Mouse (Mus musculus) right cerebral cortex, adult 18-20 months (tissue): ENCODE measurements at regions not wholly inside any gene's neighbourhood (a gene's known extent, or its start where the extent isn't known, plus 50 kb on each side); places are given as distances from the start of the nearest gene placed in this dataset.
A peak's percentile ranks its signal among the peaks of the same experiment; 100 is the strongest.
"Not testable (repeated sequence)": the region's sequence is repeated elsewhere in the genome, so short reads cannot be mapped to it uniquely, and the experiment has no call there.

Experiments used
- DNase-seq: peaks from one replicate; pipeline ENCODE4 v3.0.0; 2022; ENCODE audit warnings: mixed read lengths

- no peak for DNase-seq
Measured at GRCm38 (mm10) chr7:70300516-70300915, 66.0 kb downstream of the Nr2f2 start.

DNA sequence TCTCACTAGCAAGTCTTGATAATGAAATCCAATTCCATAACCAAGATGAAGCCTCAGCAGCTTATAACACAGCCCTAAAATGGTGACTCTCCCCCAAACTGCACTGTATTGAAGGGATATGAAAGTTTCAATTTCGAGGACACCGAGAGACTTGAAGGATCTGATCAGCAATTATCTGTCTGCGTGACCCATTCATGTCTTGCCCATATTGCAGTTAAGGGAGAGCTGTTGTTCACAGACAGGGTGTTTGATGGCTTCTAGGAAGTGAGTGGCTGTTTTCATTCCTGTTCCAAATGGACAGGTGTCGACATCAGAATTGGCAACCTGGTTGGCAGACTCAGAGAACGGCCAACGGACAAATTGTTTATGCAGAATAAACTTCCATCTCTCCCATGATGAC is 75.1 kb downstream of the Nr2f2 start:
- no peak for DNase-seq

- no peak for DNase-seq
Measured at GRCm38 (mm10) chr7:70290733-70291320, 75.7 kb downstream of the Nr2f2 start.

DNA sequence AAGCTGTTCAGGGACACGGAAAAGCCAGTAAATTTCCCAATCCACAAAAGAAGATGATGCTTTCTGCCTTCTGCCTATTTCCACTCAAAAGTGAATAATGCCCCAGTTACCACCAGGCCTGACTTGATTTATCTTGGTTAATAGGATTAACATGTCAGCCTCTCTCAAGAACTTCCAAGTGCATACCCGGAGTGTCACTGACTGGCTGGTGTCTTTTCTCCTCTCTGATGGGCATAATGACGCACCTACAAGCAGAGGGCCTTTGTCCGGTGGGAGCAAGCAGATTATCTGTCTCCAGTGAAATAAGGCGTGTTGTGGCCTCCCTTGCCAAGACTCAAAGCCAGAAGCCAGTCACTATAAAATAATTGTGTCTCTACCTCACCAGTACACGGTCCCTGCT is 76.3 kb downstream of the Nr2f2 start:
- no peak for DNase-seq

DNA sequence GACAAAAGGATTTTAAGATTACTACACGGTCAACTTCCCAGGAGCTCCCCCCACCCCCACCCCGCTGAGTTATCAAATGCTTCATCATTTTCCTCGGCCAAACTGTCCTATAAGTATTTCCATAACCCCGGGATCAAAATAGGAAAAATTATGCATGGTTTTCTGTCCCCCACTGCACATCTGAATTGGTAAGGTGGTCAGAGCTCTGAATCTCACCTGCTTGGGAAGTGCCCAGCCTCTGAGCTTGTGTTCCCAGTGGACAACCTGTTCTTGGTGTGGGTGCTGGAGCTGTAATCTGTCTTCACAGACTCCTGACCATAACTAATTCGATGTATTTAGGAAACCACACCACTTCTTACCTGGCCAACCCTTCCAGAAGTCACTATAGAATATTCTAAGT is 77.9 kb downstream of the Nr2f2 start:
- DNase-seq = no peak

GRCm38 (mm10) chr7:70287891-70288421 is 78.6 kb downstream of the Nr2f2 start:
- no peak for DNase-seq

- DNase-seq = no peak
Measured at GRCm38 (mm10) chr7:70286836-70287355, 79.6 kb downstream of the Nr2f2 start.

DNA sequence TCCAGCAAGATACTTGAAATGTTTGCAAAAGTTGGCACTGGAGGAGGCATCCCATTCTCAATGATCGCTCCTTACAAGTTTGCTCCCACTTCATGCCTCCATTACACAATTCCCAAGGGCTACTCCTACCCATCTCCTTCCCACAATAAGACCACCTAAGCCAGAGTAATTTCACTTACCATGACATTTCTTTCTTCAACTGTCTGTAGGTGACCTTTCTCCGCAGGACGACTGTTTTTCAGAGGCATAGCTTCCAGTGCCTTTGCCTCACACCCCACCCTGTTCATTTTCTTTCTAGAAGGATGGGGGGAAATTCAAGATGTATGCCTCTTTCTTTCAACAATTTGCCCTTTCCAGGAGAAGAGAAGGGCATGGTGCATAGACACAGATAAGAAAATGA is 81.2 kb downstream of the Nr2f2 start:
- no peak for DNase-seq

DNA sequence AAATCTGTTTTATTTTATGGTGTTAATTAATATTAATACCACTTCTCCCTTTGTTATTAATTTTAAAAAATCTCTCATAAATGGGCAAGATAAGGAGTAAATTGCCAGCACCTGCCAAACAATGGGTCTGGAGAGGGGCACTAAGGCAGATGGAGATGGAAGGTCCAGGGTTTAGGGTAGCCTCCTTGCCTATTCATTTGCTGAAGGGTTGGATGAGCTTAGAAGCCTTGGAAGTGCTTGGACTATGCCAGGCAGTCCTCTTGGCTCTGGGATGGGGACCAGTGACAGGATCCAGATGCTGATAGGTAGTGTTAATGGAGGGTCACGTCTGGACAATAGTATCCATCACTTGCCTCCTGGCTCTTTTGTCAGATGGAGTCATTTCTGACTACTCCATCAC is 82.7 kb downstream of the Nr2f2 start:
- no peak for DNase-seq

DNA sequence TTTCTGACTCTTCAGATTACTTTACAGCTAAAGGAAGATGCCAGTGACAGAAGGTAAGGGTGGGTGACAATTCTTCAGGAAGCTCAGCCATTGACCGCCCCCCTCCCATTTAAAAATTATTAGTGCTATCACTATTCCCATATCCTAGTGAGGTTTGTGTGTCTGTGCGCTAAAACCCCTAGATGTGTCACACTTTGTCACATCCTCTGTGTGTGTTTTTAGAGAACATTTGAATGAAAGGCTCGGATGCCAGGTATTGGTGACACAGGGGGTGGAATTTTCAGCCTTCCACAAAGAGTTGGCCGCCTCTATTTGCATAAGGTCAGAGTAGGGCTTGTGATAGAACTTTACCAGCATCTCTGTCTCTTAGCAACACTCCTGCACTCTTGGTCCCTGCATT is 83.4 kb downstream of the Nr2f2 start:
- DNase-seq = no peak

DNA sequence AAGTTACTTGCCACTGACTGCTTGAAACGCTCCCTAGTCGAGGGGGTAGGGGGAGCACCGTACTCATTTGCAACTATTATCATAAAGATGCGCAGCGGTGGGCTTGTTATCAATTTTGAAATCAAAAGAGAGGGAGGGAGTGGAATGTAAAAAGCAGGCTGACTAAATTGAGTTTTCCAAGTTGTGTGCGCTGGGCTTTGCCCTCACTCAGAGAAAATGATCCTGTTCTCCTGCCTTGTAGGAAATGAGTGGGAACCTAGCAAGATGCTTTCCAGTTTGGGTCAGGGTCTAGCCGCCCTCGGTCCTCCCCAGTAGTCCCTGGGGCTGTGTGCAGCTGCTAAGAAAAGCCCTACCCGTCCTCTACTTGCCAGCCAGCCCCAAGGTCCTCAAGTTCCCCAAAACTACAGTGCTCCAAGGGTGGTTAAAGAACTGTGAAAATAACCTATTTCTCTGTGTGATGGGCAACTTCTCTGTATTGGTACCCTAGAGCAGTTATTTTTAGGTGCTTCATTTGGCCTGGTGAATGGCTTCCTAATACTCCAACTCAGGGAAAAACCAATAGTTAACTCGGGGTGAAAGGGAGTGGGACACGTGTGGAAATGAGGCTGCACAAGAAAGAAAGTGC is 84.5 kb downstream of the Nr2f2 start:
- DNase-seq = no peak

- no peak for DNase-seq
Measured at GRCm38 (mm10) chr7:70281381-70281750, 85.2 kb downstream of the Nr2f2 start.

DNA sequence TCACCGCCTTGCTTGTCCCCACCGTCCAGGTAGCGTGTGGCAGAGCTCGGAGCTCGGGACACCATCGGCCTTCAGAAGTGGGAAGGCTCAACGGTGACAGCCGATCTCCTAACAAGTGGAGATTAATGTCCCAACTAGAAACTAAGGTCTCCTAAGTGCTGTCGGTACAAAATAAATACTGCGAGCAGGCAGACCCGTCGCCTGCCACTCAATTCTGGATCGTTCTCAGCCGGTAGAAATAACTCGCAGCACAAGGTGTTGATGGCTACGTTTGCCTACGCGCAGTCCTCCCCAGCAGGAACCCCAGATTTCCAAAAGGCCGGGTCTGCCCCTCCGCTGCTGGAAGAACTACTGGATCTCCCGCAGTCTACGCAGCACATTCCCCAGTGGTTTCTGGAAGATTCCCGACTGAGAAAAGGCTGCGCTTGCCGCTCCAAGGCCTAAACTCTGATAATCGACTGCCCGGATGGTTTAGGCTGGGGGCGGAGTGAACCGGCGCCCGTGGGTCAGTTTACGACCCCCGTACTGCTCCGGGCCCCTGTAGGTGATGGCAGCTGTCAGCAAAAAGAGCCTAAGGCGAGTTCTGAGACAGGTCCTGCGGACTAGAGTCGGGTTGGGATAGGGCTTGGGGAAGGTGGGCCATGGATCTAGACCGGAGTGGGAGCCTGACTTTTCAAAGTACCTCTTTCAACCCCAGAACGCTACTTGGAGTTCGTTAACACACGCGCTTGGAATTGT is 85.7 kb downstream of the Nr2f2 start:
- DNase-seq = no peak

GRCm38 (mm10) chr7:70279927-70280642 is 86.5 kb downstream of the Nr2f2 start:
- DNase-seq = no peak

DNA sequence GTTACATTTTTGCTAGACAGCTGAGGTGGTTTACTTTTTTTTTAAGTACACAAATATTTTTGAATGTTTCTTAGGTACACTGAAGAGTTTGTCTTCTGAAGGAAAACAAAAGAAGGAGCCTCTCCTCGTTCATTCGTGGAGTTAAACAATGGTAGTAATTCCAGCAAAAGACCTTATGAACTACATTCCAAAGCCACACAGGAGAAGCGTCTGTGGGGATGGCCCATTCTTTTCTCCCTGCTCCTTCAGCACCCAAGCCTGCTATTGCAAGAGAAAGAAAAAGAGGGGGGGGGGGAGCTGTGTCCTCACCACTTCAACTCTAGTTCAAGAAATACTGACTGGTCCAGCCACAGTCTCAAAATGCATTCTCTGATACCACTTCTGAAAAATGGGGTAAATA is 87.4 kb downstream of the Nr2f2 start:
- no peak for DNase-seq

DNA sequence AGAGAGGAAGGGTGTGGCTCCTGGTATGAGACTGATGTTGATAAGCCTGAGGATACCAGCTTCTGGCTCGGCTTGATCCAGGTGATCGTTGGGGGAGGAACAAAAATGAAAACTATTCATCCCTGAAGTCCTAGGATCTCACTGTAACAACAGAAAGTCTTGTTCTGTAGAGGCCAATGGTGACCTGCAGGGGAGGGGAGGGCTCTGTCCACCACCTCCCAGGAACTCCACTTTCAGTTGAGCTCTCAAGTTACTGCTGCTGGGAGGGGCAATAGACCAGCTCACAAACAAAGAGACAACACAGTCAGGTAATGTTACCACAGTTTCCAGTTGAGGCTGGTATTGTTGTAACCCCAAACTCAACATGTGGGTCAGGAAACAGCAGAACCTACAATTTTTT is 90.5 kb downstream of the Nr2f2 start:
- DNase-seq = no peak

DNA sequence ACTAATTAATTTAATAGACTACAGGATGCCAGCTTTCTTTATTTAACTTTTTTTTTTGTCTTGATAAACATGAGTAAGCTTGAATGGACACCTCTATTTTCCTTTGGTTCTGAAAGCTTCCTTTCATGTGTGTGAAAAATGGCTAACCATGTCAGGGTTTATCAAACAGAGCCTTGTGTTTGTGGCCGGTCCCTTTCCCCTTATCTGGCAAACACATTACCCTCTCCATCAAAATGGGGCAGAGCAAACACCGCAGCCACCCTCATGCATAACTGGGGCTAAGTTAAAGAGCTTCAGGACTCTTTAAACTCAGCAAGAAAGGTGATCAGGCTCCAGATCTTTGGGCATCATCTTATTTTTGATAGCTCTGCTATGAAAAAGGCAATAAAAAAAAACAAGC is 92.2 kb downstream of the Nr2f2 start:
- DNase-seq = no peak

GRCm38 (mm10) chr7:70267075-70267474 is 99.5 kb downstream of the Nr2f2 start:
- DNase-seq = peak; percentile 49

GRCm38 (mm10) chr7:70256806-70257205 is 109.7 kb downstream of the Nr2f2 start:
- DNase-seq = no peak

DNA sequence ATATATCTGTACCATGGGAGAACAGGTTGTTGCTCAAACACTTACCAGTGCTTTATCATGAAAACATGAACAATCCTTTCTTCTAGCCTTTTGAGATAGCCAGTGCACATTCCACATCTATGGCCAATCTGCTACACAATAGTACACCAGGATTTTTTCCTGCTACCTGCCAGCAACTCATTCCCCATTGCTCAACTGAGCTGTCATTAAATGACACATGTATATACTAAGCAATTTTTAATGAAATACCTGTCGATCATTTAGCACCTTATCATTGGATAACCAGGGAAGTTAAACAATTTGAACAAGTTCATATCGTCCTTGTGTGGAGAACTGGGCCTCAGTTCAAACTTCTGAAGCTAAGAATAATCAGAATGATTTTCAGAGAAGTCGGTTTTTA is 111.5 kb downstream of the Nr2f2 start:
- no peak for DNase-seq

DNA sequence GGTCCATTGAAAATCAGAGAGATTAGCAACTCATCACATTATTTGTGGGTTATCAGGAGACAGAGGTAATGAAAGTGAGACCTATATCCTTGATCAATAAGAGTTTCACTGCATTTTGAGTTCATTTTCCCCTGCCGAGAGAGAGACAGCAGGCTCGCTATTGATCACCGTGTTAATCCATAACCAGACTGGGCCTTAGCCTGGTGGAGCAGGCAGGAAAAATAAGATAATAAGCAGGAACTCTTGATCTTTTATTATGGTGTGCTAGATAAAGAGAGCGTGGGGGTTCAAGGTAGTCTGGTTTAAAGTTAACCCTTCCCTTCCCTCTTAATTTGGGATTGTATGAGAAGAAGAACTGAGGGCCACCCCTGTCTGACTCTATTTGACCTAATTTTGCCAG is 113.3 kb downstream of the Nr2f2 start:
- no peak for DNase-seq

GRCm38 (mm10) chr7:70239059-70239458 is 127.5 kb downstream of the Nr2f2 start:
- not testable (repeated sequence) for DNase-seq

GRCm38 (mm10) chr7:70219310-70219709 is 147.2 kb downstream of the Nr2f2 start:
- no peak for DNase-seq
